Mouse (Mus musculus) liver, embryonic 14.5 days (tissue): ENCODE results near the gene Spty2d1.

Source experiments
- CTCF ChIP-seq: IDR thresholded peaks from 2 replicates; pipeline ENCODE4 v1.5.1; 2016; ENCODE audit warnings: antibody characterized with exemption, low read depth, control low read depth
- EP300 ChIP-seq: IDR thresholded peaks from 2 replicates; pipeline ENCODE4 v1.6.1; 2016; ENCODE audit warnings: antibody characterized with exemption, low read depth

DNA sequence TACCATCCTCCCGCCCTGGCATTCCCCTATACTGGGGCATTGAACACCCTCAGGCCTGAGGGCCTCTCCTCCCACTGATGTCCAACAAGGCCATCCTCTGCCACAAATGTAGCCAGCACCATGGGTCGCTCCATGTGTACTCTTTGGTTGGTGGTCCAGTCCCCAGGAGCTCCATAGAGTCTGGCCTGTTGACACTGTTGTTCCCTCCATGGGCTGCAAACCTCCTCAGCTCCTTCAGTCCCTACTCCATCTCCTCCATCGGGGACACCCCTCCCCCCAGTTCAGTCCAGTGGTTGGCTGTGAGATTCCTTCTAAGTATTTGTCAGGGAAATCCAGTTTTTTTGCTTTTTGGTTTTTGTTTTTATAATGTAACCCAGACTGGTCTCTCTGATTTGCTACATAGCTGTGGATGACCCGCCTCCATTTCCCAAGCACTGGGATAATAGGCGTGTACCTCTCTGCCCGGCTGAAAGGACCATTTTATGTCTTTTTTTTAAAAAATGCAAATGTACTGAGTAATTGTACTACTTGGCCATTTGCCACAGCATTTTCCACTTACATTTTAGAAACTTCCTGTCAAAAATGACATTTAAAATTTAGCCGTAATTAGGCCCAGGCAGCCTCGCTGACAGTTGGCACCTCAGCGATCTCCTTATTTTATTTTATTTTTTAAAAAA, 22.4 kb upstream of the Spty2d1 start:
- TF ChIP-seq CTCF (no peak), EP300 (no peak)
